Mouse (Mus musculus) bone marrow, adult 2 months (tissue): Measurements from ENCODE around the gene Slc17a7.

Experiments used
- CTCF ChIP-seq: fragments of 200-500 bp; IDR thresholded peaks from 2 replicates; pipeline ENCODE4 v1.5.1; 2011; ENCODE audit warnings: low read length, control low read depth; ENCODE audit not compliant: control insufficient read depth, insufficient read depth
- POLR2A ChIP-seq: fragments of 200-500 bp; IDR thresholded peaks from 2 replicates; pipeline ENCODE4 v1.6.1; 2011; ENCODE audit warnings: low read depth, mild to moderate bottlenecking, control low read depth, low read length, borderline replicate concordance; ENCODE audit not compliant: control insufficient read depth

GRCm38 (mm10) chr7:45189600-45189999 is 25.9 kb downstream of the Slc17a7 start:
- TF ChIP-seq POLR2A, result no peak
- no peak for TF ChIP-seq CTCF
